Mouse (Mus musculus) kidney, postnatal 0 days (tissue): ENCODE data around the gene Cdpf1. TPM values are rescaled to one million over a fixed set of nuclear protein-coding genes. Genes with fewer than 3 reads are reported as not detected.
"Not testable (repeated sequence)": the region's sequence is repeated elsewhere in the genome, so short reads cannot be mapped to it uniquely, and the experiment has no call there.

Experiments used
- ATAC-seq: fragments of 200-750 bp; cut with Nextera tagmentation; replicated peaks from 2 replicates; pipeline ENCODE4 v1.8.0; 2017; ENCODE audit warnings: low read depth, moderate number of reproducible peaks, moderate TSS enrichment, moderate library complexity; ENCODE audit not compliant: low FRiP score
- DNase-seq: peaks from one replicate; pipeline ENCODE4 v3.0.0-alpha.2; 2016; ENCODE audit warnings: low spot score
- H3K27ac ChIP-seq: fragments of 300-500 bp; sonication (generic); 2 replicates; pipeline ENCODE4 v1.5.1; 2014; ENCODE audit warnings: mild to moderate bottlenecking
- H3K27me3 ChIP-seq: fragments of 300-500 bp; sonication (generic); 2 replicates; pipeline ENCODE4 v1.6.1; 2014; ENCODE audit warnings: low read length, mixed read lengths; ENCODE audit not compliant: insufficient read depth
- H3K36me3 ChIP-seq: fragments of 300-500 bp; sonication (generic); 2 replicates; pipeline ENCODE4 v1.6.1; 2014; ENCODE audit warnings: low read length, mixed read lengths; ENCODE audit not compliant: insufficient read depth
- H3K4me1 ChIP-seq: fragments of 300-500 bp; sonication (generic); replicated peaks from 2 replicates; pipeline ENCODE4 v1.6.1; 2014; ENCODE audit warnings: antibody characterized with exemption, low read length, mixed read lengths; ENCODE audit not compliant: insufficient read depth
- H3K4me2 ChIP-seq: fragments of 300-500 bp; sonication (generic); 2 replicates; pipeline ENCODE4 v1.6.1; 2014; ENCODE audit warnings: mild to moderate bottlenecking, low read length, moderate library complexity, mixed read lengths
- H3K4me3 ChIP-seq: fragments of 300-500 bp; sonication (generic); replicated peaks from 2 replicates; pipeline ENCODE4 v1.5.1; 2014; ENCODE audit warnings: low read depth, low read length
- H3K9ac ChIP-seq: fragments of 300-500 bp; sonication (generic); 2 replicates; pipeline ENCODE4 v1.6.1; 2014; ENCODE audit warnings: low read depth, low read length
- H3K9me3 ChIP-seq: fragments of 300-500 bp; sonication (generic); replicated peaks from 2 replicates; pipeline ENCODE4 v1.6.1; 2016; ENCODE audit warnings: low read length, inconsistent platforms, mixed read lengths
- CTCF ChIP-seq: IDR thresholded peaks from 2 replicates; pipeline ENCODE4 v1.5.1; 2016; ENCODE audit warnings: antibody characterized with exemption, low read depth, mild to moderate bottlenecking, moderate library complexity
- WGBS: fragments of 180-500 bp; shearing (Covaris S2); extraction: QIAGEN DNeasy Blood & Tissue Kit; methylation state at CpG from one replicate; pipeline ENCODE4 v1.1.7; 2014; 5-methylcytosine and 5-hydroxymethylcytosine counted together
- polyA plus RNA-seq: library from polyadenylated mRNA; unstranded; fragments of >200 nt; fragmentation: Nextera tagmentation; extraction: Ambion mirVana; gene quantifications from 2 replicates; pipeline ENCODE4 v1.2.1, GENCODE M21; 2015

Gene Cdpf1
- polyA plus RNA-seq, 1 experiment from 2014 or later = 38.5 TPM

- no peak for DNase-seq
- Histone ChIP-seq H3K9me3 (no peaks in the 10 kb centered on the region), H3K36me3 (no peaks in the 10 kb centered on the region), H3K4me3 (no peak overlapping the region), H3K27me3 (no peaks in the 10 kb centered on the region), H3K4me1 (0 out of 2 replicates have a peak, but pooled peaks cover 3% of the 10 kb centered on the region), H3K9ac (no peak overlapping the region), H3K4me2 (no peak overlapping the region), H3K27ac (no peak overlapping the region)
- 80% methylated on average over 5 of the region's 5 CpGs for WGBS
- TF ChIP-seq CTCF = no peak
- no peak for ATAC-seq
Observed at GRCm38 (mm10) chr15:85786711-85787110, 24.8 kb downstream of the Cdpf1 start.

DNA sequence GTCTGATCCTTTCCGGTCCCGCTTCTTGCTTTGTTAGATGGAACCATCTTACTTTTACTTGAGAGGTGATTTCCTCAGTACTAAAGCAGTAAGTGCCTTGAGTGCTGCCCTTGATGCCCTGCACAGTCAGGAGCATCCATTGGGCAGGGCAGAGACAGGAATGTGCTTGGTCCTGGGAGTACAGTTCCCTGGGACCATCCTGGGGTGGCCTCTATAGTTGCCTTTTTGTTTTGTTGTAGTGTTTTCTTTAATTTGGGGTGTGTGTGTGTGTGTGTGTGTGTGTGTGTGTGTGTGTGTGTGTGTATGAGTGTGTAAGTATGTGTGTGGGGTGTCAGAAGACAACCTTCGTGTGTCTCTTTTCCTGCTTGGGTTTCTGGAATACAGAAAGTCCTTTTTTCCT is 27.2 kb downstream of the Cdpf1 start:
- WGBS = 97% methylated on average over 3 of the region's 3 CpGs

DNA sequence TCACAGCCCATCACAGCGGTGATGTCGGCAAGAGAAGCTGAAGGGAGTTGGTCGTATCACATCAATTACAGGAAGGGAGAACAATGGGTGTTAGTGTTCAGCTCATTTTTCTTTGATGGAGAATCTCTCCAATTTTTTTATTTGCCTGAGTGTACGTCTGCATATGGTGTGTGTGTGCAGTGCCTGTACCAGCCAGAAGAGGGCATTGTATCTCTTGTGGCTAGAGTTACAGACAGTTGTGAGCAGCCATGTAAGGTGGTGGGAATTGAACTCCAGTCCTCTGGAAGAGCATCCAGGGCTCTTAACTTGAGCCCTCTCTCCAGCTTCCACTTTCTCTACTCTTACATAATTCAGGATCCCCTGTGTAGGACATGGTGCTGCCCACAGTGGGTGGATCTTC is 28.4 kb downstream of the Cdpf1 start:
- no peaks in the 10 kb centered on the region for H3K4me1 ChIP-seq
- no peaks in the 10 kb centered on the region for H3K9me3 ChIP-seq
- ATAC-seq (no peak), DNase-seq (no peak)
- WGBS = 90% methylated on average over 4 of the region's 4 CpGs
- no peaks in the 10 kb centered on the region for H3K27me3 ChIP-seq
- no peaks in the 10 kb centered on the region for H3K36me3 ChIP-seq
- H3K27ac ChIP-seq = no peak overlapping the region
- H3K9ac ChIP-seq = no peak overlapping the region
- TF ChIP-seq CTCF = no peak
- no peak overlapping the region for H3K4me3 ChIP-seq
- H3K4me2 ChIP-seq = no peak overlapping the region

More for the DNA sequence above, 27.2 kb downstream of the Cdpf1 start:
- H3K4me3 ChIP-seq = no peak overlapping the region
- H3K9me3 ChIP-seq = no peaks in the 10 kb centered on the region
- no peak overlapping the region for H3K9ac ChIP-seq
- TF ChIP-seq CTCF = no peak
- H3K4me2 ChIP-seq = no peak overlapping the region
- no peak overlapping the region for H3K27ac ChIP-seq
- H3K27me3 ChIP-seq = no peaks in the 10 kb centered on the region
- no peaks in the 10 kb centered on the region for H3K36me3 ChIP-seq
- ATAC-seq = no peak
- H3K4me1 ChIP-seq = 0 out of 2 replicates have a peak, but pooled peaks cover 3% of the 10 kb centered on the region
- no peak for DNase-seq

DNA sequence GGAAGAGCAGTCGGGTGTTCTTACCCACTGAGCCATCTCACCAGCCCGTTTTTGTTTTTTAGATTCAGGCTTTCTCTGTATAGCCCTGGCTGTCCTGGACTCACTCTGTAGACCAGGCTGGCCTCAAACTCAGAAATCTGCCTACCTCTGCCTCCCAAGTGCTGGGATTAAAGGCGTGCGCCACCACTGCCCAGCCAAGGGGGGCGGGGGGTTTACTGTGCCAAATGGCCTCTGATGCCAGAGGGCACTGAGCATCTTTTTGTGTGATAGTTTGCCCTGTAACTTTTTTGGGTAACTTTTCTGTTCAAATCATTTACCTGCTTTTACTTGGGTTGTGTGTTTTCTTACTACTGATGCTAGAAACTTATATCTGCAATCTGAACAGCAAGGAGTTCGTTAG is 32.6 kb downstream of the Cdpf1 start:
- not testable (repeated sequence) for DNase-seq, ATAC-seq, H3K27ac ChIP-seq, H3K4me2 ChIP-seq, H3K9me3 ChIP-seq, H3K27me3 ChIP-seq, H3K4me1 ChIP-seq, H3K36me3 ChIP-seq, H3K4me3 ChIP-seq, H3K9ac ChIP-seq
- WGBS = 87% methylated on average over 6 of the region's 6 CpGs

GRCm38 (mm10) chr15:85776771-85777170 is 34.7 kb downstream of the Cdpf1 start:
- WGBS = 76% methylated on average over 5 of the region's 5 CpGs
- H3K4me2 ChIP-seq = no peak overlapping the region
- no peaks in the 10 kb centered on the region for H3K36me3 ChIP-seq
- DNase-seq (no peak), ATAC-seq (peak; percentile 49)
- no peaks in the 10 kb centered on the region for H3K4me1 ChIP-seq
- H3K27ac ChIP-seq = no peak overlapping the region
- no peak overlapping the region for H3K9ac ChIP-seq
- H3K4me3 ChIP-seq = no peak overlapping the region
- H3K9me3 ChIP-seq = no peaks in the 10 kb centered on the region
- H3K27me3 ChIP-seq = no peaks in the 10 kb centered on the region
- no peak for TF ChIP-seq CTCF

- TF ChIP-seq CTCF = no peak
- Histone ChIP-seq H3K27ac (no peak overlapping the region), H3K4me2 (no peak overlapping the region), H3K9me3 (no peaks in the 10 kb centered on the region), H3K27me3 (no peaks in the 10 kb centered on the region), H3K4me1 (no peaks in the 10 kb centered on the region), H3K9ac (no peak overlapping the region), H3K36me3 (no peaks in the 10 kb centered on the region), H3K4me3 (no peak overlapping the region)
- DNase-seq (no peak), ATAC-seq (no peak)
- WGBS = 74% methylated on average over 2 of the region's 2 CpGs
Observed at GRCm38 (mm10) chr15:85776241-85776640, 35.3 kb downstream of the Cdpf1 start.

- DNase-seq (no peak), ATAC-seq (no peak)
- H3K4me2 ChIP-seq = no peak overlapping the region
- H3K9ac ChIP-seq = no peak overlapping the region
- H3K9me3 ChIP-seq = no peaks in the 10 kb centered on the region
- 86% methylated on average over 7 of the region's 7 CpGs for WGBS
- no peak overlapping the region for H3K4me3 ChIP-seq
- no peak for TF ChIP-seq CTCF
- no peaks in the 10 kb centered on the region for H3K36me3 ChIP-seq
- no peaks in the 10 kb centered on the region for H3K4me1 ChIP-seq
- H3K27me3 ChIP-seq = no peaks in the 10 kb centered on the region
- H3K27ac ChIP-seq = no peak overlapping the region
Observed at GRCm38 (mm10) chr15:85775001-85775400, 36.5 kb downstream of the Cdpf1 start.
